Comparison of ENCODE assay signal across 8 mouse cellular contexts in genomic region chr11:5955546-5956276, GRCm38 (mm10). TPM values are rescaled to one million over a fixed set of nuclear protein-coding genes. Genes with fewer than 3 reads are reported as not detected.
A peak's percentile ranks its signal among the peaks of the same experiment; 100 is the strongest.
DNase-seq lines count a peak whose midpoint lies in the region; ATAC-seq and TF ChIP-seq lines count a peak whose summit lies in the region.

Gene Ykt6 (plus strand): TSS chr11:5955693.

- peak within 1 kb of the TSS; percentile 82 to 90 for H3K4me3 ChIP-seq in ES-E14 (ENCODE audit: insufficient read depth in 1 of 2, low read depth in 1 of 2, low read length in 2 of 2, poor library complexity in 1 of 2, severe bottlenecking in 1 of 2)
- peak within 1 kb of the TSS; percentile 75 for H3K4me3 ChIP-seq in forebrain, embryonic 15.5 days
- H3K4me3 ChIP-seq in lung, adult 2 months (replicated peaks; ENCODE audit: extremely low read depth, low read depth, low read length), result peak within 1 kb of the TSS; percentile 96

- no peaks in the 10 kb centered on the region for H3K27me3 ChIP-seq in forebrain, embryonic 15.5 days

- ATAC-seq in forebrain, embryonic 15.5 days (replicated peaks), result peak; percentile 98
- peak; percentile 82 for ATAC-seq in neutrophil, adult 5-6 weeks (ENCODE audit: extremely low read depth, insufficient number of reproducible peaks, low FRiP score, poor library complexity, severe bottlenecking)

- peak within 1 kb of the TSS; percentile 85 for H3K9ac ChIP-seq in ES-E14 (ENCODE audit: insufficient read depth, low read depth, low read length, poor library complexity, severe bottlenecking)
- H3K9ac ChIP-seq in forebrain, embryonic 15.5 days (replicated peaks), result peak within 1 kb of the TSS; percentile 84

- under 1% methylated on average over 71 of the region's 71 CpGs for WGBS in forebrain, embryonic 15.5 days
- under 1% methylated on average over 71 of the region's 71 CpGs for WGBS in lung, adult 2 months

- H3K9me3 ChIP-seq in ES-E14 (ENCODE audit: control insufficient read depth, insufficient read depth, low read depth, low read length), result no peaks in the 10 kb centered on the region
- H3K9me3 ChIP-seq in forebrain, embryonic 15.5 days, result no peaks in the 10 kb centered on the region

- peaks cover 3% of the 10 kb centered on the region; the same call in 1 of the 2 replicates for H3K36me3 ChIP-seq in ES-E14 (ENCODE audit: control insufficient read depth, insufficient read depth, low read length, poor library complexity, severe bottlenecking)
- H3K36me3 ChIP-seq in forebrain, embryonic 15.5 days, result peaks cover 4% of the 10 kb centered on the region

- TF ChIP-seq POLR2A in lung, adult 2 months (IDR thresholded peaks at IDR 0.05; ENCODE audit: borderline replicate concordance, extremely low read depth, low read depth, low read length), result peak; percentile 97

- no peak within 1 kb of the TSS for H3K27ac ChIP-seq in ES-E14 (ENCODE audit: insufficient read depth, low read depth, low read length, poor library complexity, severe bottlenecking)
- H3K27ac ChIP-seq in forebrain, embryonic 15.5 days (replicated peaks), result peak within 1 kb of the TSS; percentile 83

- peak; percentile 86 for DNase-seq in ES-E14 (ENCODE audit: low read depth, low spot score)
- peak; percentile 95 for DNase-seq in cerebellum, adult 11-12 months
- DNase-seq in heart, postnatal 25 days (ENCODE audit: low spot score), result peak; percentile 96
- DNase-seq in layer of hippocampus, adult 18-20 months (ENCODE audit: low spot score in 2 of 2), result peak; percentile 94
- peak; percentile 92 for DNase-seq in lung, adult 2 months
- peak; percentile 91 to 92 for DNase-seq in thymus, adult 18-20 months

- peaks cover 0 to 4% of the 10 kb centered on the region in 2 experiments; a peak in 1 of 4 replicates for H3K4me1 ChIP-seq in ES-E14 (ENCODE audit: control insufficient read depth in 2 of 2, insufficient read depth in 2 of 2, low read length in 2 of 2, poor library complexity in 1 of 2)
- peaks cover 22% of the 10 kb centered on the region for H3K4me1 ChIP-seq in forebrain, embryonic 15.5 days
- peaks cover 12% of the 10 kb centered on the region for H3K4me1 ChIP-seq in lung, adult 2 months (ENCODE audit: control insufficient read depth, insufficient read depth, low read length)

- peak within 1 kb of the TSS; percentile 56 for H3K4me2 ChIP-seq in forebrain, embryonic 15.5 days (replicated peaks)

- intact Hi-C loops in heart, postnatal 25 days (cut with DNase I), result no loop called here

- in situ Hi-C loops in ES-E14 (cut with MboI; ENCODE audit: low sequenced_read_pairs in 2 of 2, unreplicated experiment in 2 of 2), result no loop called here

- no peak for TF ChIP-seq CTCF in lung, adult 2 months (IDR thresholded peaks at IDR 0.05; ENCODE audit: insufficient read depth, low read length)

TF ChIP-seq in ES-E14, 5 proteins besides CTCF, POLR2A, EP300 and RAD21:
- TF ChIP-seq ZC3H11A (IDR thresholded peaks at IDR 0.05; ENCODE audit: borderline replicate concordance, low read depth, low read length) (no peak), ZNF384 (IDR thresholded peaks at IDR 0.05; ENCODE audit: low read depth, low read length) (no peak), CHD2 (IDR thresholded peaks at IDR 0.05; ENCODE audit: low read depth, low read length) (no peak), HCFC1 (IDR thresholded peaks at IDR 0.05; ENCODE audit: borderline replicate concordance, insufficient read depth, low read length) (no peak; the same call in 1 of the 2 replicates), MAFK (IDR thresholded peaks at IDR 0.05; ENCODE audit: insufficient read depth, low read depth, low read length) (no peak)
TF ChIP-seq in ES-E14: peak in this region for 0.

RNA-seq across cellular contexts. Expression of gene Ykt6, which starts in this region (rescaled TPM):
- total RNA-seq in ES-E14 (2012; rRNA removed), result 63.7 and 72.2 TPM in 2 replicates
- polyA plus RNA-seq in forebrain, embryonic 15.5 days (2015; fragmentation: Nextera tagmentation; extraction: Ambion mirVana), result 86.0 and 95.9 TPM in 2 replicates
- 10 to 100 TPM; 60.9 to 64.9 TPM for total RNA-seq in heart, postnatal 25 days (2021)
- 10 to 100 TPM; 69.3 to 71.0 TPM for total RNA-seq in layer of hippocampus, adult 18-20 months (2021)
- polyA plus RNA-seq in lung, adult 2 months (2012; rRNA removed), result 42.8 and 70.1 TPM in 2 replicates
- total RNA-seq in neutrophil, adult 5-6 weeks (2017), result 47.1 and 54.4 TPM in 2 replicates
